Mouse (Mus musculus): ENCODE data around the gene Crb2. TPM values are rescaled to one million over a fixed set of nuclear protein-coding genes. Genes with fewer than 3 reads are reported as not detected.

Gene Crb2
- polyA plus RNA-seq, 1 experiment from 2014 or later = 7.7 TPM

DNA sequence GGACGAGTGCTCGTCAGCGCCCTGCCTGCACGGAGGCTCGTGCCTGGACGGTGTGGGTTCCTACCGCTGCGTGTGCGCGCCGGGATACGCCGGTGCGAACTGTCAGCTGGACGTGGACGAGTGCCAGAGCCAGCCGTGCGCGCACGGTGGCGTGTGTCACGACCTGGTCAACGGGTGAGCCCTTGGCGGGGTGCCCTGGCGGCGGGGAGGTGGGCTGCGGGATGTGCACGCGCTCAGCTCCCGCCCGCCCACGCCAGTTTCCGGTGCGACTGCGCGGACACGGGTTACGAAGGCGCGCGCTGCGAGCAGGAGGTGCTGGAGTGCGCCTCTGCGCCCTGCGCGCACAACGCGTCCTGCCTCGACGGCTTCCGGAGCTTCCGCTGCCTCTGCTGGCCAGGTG is 10.4 kb downstream of the Crb2 start:
- no peak for DNase-seq (ENCODE audit: low spot score)
- Histone ChIP-seq H3K27me3 (ENCODE audit: control insufficient read depth, insufficient read depth, low read length) (peaks cover 2% of the 10 kb centered on the region; the same call in 1 of the 2 replicates), H3K9ac (ENCODE audit: low read depth, low read length) (no peak overlapping the region), H3K4me1 (replicated peaks; ENCODE audit: control insufficient read depth, insufficient read depth, low read length) (peaks cover 3% of the 10 kb centered on the region), H3K4me2 (replicated peaks; ENCODE audit: low read depth, low read length) (peak overlapping the region; percentile 28; the same call in 1 of the 2 replicates), H3K4me3 (ENCODE audit: low read depth, low read length) (no peak overlapping the region), H3K9me3 (ENCODE audit: control insufficient read depth, low read length) (no peaks in the 10 kb centered on the region), H3K36me3 (ENCODE audit: control insufficient read depth, insufficient read depth, low read length) (peaks cover 3% of the 10 kb centered on the region; the same call in 1 of the 2 replicates), H3K27ac (ENCODE audit: low read depth, low read length) (no peak overlapping the region)
- WGBS = 28% methylated on average over 52 of the region's 52 CpGs
- no peak for ATAC-seq (ENCODE audit: low FRiP score)

DNA sequence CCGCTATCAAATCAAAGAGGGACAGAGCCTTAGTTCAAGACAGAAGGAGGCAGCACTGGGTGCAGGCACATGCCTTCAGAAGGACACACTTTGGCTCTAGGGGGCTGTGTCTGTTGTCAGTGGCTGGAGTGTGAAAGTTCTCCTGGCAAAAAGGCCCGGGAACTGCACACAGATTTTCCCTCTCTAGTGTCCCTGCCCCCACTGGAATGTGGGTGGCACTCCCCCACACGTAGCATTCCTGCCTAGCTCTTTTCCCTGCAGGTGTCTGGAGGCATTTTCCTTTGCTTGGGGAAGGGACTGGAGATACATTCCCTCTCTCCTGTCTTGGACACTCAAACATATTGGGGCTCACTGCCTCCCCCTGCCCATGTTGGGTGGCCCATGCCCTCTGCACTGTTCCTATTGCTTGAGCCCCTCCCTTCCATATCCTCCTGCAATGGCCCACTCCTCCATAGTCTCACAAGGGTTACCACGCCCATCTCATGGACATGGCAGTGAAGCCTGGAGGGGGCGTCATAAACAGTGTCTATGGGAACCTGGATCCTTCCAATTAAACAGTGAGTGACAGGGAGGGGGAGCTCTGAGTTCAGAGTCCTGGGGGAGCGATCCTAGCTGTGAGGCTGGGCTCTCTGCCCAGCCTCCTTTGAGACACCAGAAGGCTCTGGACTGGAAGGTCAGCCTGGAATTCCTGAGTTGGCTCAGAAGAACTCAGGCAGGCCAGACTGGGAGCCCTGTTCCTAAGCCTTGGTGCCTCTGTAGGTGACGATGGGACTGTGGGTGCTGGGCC is 12.3 kb downstream of the Crb2 start:
- DNase-seq (ENCODE audit: low spot score) = no peak
- no peak for ATAC-seq (ENCODE audit: low FRiP score)
- H3K9ac ChIP-seq (ENCODE audit: low read depth, low read length) = no peak overlapping the region
- peaks cover 16% of the 10 kb centered on the region for H3K27me3 ChIP-seq (ENCODE audit: control insufficient read depth, insufficient read depth, low read length)
- 77% methylated on average over 7 of the region's 7 CpGs for WGBS
- no peaks in the 10 kb centered on the region for H3K9me3 ChIP-seq (ENCODE audit: control insufficient read depth, low read length)
- H3K36me3 ChIP-seq (ENCODE audit: control insufficient read depth, insufficient read depth, low read length) = peaks cover 3% of the 10 kb centered on the region; the same call in 1 of the 2 replicates
- no peaks in the 10 kb centered on the region for H3K4me1 ChIP-seq (replicated peaks; ENCODE audit: control insufficient read depth, insufficient read depth, low read length)
- H3K4me3 ChIP-seq (ENCODE audit: low read depth, low read length) = no peak overlapping the region
- H3K27ac ChIP-seq (ENCODE audit: low read depth, low read length) = no peak overlapping the region
- no peak overlapping the region for H3K4me2 ChIP-seq (replicated peaks; ENCODE audit: low read depth, low read length)

GRCm38 (mm10) chr2:37789029-37789428 is 13.0 kb downstream of the Crb2 start:
- H3K36me3 ChIP-seq (ENCODE audit: control insufficient read depth, insufficient read depth, low read length) = peaks cover 3% of the 10 kb centered on the region; the same call in 1 of the 2 replicates
- ATAC-seq (ENCODE audit: low FRiP score) = no peak
- peaks cover 21% of the 10 kb centered on the region for H3K27me3 ChIP-seq (ENCODE audit: control insufficient read depth, insufficient read depth, low read length)
- H3K27ac ChIP-seq (ENCODE audit: low read depth, low read length) = no peak overlapping the region
- no peaks in the 10 kb centered on the region for H3K9me3 ChIP-seq (ENCODE audit: control insufficient read depth, low read length)
- WGBS = 96% methylated on average over 5 of the region's 5 CpGs
- H3K4me2 ChIP-seq (replicated peaks; ENCODE audit: low read depth, low read length) = no peak overlapping the region
- no peak overlapping the region for H3K4me3 ChIP-seq (ENCODE audit: low read depth, low read length)
- H3K4me1 ChIP-seq (replicated peaks; ENCODE audit: control insufficient read depth, insufficient read depth, low read length) = no peaks in the 10 kb centered on the region
- no peak overlapping the region for H3K9ac ChIP-seq (ENCODE audit: low read depth, low read length)
- no peak for DNase-seq (ENCODE audit: low spot score)

DNA sequence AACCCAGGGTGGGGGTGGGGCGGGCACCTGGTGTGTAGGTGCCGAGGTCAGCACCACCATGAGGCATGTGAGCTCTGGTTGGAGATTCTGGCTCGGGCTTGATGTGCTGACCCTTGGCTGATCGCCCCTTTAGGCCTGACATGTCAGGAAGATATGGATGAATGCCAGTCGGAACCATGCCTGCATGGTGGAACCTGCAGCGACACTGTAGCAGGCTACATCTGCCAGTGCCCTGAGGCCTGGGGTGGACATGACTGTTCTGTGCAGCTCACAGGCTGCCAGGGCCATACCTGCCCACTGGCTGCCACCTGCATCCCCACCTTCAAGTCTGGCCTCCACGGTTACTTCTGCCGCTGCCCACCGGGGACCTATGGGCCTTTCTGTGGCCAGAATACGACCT is 13.9 kb downstream of the Crb2 start:
- no peaks in the 10 kb centered on the region for H3K4me1 ChIP-seq (replicated peaks; ENCODE audit: control insufficient read depth, insufficient read depth, low read length)
- peaks cover 3% of the 10 kb centered on the region; the same call in 1 of the 2 replicates for H3K36me3 ChIP-seq (ENCODE audit: control insufficient read depth, insufficient read depth, low read length)
- H3K27me3 ChIP-seq (ENCODE audit: control insufficient read depth, insufficient read depth, low read length) = peaks cover 21% of the 10 kb centered on the region
- H3K4me3 ChIP-seq (ENCODE audit: low read depth, low read length) = no peak overlapping the region
- DNase-seq (ENCODE audit: low spot score) = no peak
- WGBS = 91% methylated on average over 10 of the region's 10 CpGs
- ATAC-seq (ENCODE audit: low FRiP score) = no peak
- no peak overlapping the region for H3K9ac ChIP-seq (ENCODE audit: low read depth, low read length)
- no peak overlapping the region for H3K4me2 ChIP-seq (replicated peaks; ENCODE audit: low read depth, low read length)
- H3K9me3 ChIP-seq (ENCODE audit: control insufficient read depth, low read length) = no peaks in the 10 kb centered on the region
- no peak overlapping the region for H3K27ac ChIP-seq (ENCODE audit: low read depth, low read length)

- WGBS = 93% methylated on average over 14 of the region's 14 CpGs
- peaks cover 3% of the 10 kb centered on the region; the same call in 1 of the 2 replicates for H3K36me3 ChIP-seq (ENCODE audit: control insufficient read depth, insufficient read depth, low read length)
- no peak overlapping the region for H3K9ac ChIP-seq (ENCODE audit: low read depth, low read length)
Measured at GRCm38 (mm10) chr2:37790738-37791137, 14.7 kb downstream of the Crb2 start.

DNA sequence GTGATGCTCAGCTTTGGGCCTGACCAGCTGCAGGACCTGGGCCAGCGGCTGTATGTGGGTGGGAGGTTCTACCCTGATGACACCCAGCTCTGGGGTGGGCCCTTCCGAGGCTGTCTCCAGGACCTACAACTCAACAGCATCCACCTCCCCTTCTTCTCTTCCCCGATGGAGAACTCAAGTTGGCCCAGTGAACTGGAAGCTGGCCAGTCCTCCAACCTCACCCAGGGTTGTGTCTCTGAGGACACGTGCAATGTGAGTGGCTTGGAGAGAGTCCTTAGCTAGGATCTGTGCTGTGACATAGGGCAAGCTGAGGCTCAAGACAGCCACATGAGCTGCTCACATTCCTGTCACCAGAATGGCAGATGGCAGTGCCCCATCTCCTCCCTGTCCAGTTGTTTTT is 15.3 kb downstream of the Crb2 start:
- no peak for DNase-seq (ENCODE audit: low spot score)
- H3K9ac ChIP-seq (ENCODE audit: low read depth, low read length) = no peak overlapping the region
- peaks cover 3% of the 10 kb centered on the region; the same call in 1 of the 2 replicates for H3K36me3 ChIP-seq (ENCODE audit: control insufficient read depth, insufficient read depth, low read length)
- H3K4me1 ChIP-seq (replicated peaks; ENCODE audit: control insufficient read depth, insufficient read depth, low read length) = no peaks in the 10 kb centered on the region
- no peak for ATAC-seq (ENCODE audit: low FRiP score)
- H3K27me3 ChIP-seq (ENCODE audit: control insufficient read depth, insufficient read depth, low read length) = peaks cover 21% of the 10 kb centered on the region
- H3K27ac ChIP-seq (ENCODE audit: low read depth, low read length) = no peak overlapping the region
- H3K4me3 ChIP-seq (ENCODE audit: low read depth, low read length) = no peak overlapping the region
- no peaks in the 10 kb centered on the region for H3K9me3 ChIP-seq (ENCODE audit: control insufficient read depth, low read length)
- H3K4me2 ChIP-seq (replicated peaks; ENCODE audit: low read depth, low read length) = no peak overlapping the region
- 92% methylated on average over 4 of the region's 4 CpGs for WGBS

More at GRCm38 (mm10) chr2:37790738-37791137, 14.7 kb downstream of the Crb2 start:
- no peak overlapping the region for H3K4me2 ChIP-seq (replicated peaks; ENCODE audit: low read depth, low read length)
- H3K4me1 ChIP-seq (replicated peaks; ENCODE audit: control insufficient read depth, insufficient read depth, low read length) = no peaks in the 10 kb centered on the region
- peaks cover 21% of the 10 kb centered on the region for H3K27me3 ChIP-seq (ENCODE audit: control insufficient read depth, insufficient read depth, low read length)
- H3K4me3 ChIP-seq (ENCODE audit: low read depth, low read length) = no peak overlapping the region
- no peak for ATAC-seq (ENCODE audit: low FRiP score)
- H3K27ac ChIP-seq (ENCODE audit: low read depth, low read length) = no peak overlapping the region
- DNase-seq (ENCODE audit: low spot score) = no peak
- no peaks in the 10 kb centered on the region for H3K9me3 ChIP-seq (ENCODE audit: control insufficient read depth, low read length)

DNA sequence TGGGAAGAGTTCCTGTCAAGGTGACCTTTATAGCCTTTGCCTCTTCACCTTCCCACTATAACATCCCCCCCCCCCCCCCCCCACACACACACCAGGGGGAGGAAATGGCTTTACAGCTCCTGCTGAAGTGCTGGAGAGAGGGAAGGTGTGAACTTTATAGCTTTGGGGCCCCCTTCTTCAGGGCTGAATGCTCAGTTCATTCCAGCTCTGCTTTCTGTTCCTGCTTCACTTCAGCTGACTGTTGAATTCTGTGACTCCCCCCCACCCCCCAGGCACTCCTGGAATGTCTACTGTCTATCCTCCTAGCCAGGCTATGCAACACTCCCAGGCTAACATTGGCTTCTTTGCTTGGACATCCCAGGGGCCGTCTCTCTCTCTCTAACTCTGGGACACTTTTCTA is 20.0 kb downstream of the Crb2 start:
- ATAC-seq (ENCODE audit: low FRiP score) = no peak
- H3K4me3 ChIP-seq (ENCODE audit: low read depth, low read length) = no peak overlapping the region

DNA sequence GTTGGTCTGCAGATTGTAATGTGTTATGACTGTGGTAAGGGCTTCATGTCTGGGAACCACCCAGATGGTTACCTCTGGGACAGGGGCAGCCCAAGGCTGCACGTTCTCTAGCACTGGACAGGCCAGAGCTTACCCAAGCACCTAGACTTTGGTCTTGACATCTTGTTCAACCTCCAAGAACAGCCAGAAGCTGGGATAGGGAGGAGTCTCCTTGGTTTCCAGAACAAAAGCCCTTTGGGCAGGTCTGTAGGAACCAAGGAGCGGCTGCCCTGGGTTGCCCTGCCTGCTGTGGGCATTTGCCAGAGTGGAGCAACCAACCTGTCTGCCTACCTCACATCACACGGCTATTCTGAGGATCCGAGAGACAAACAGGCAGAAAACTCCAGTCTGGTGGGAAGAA is 21.0 kb downstream of the Crb2 start:
- H3K4me1 ChIP-seq (replicated peaks; ENCODE audit: control insufficient read depth, insufficient read depth, low read length) = no peaks in the 10 kb centered on the region
- H3K27me3 ChIP-seq (ENCODE audit: control insufficient read depth, insufficient read depth, low read length) = peaks cover 17% of the 10 kb centered on the region
- H3K36me3 ChIP-seq (ENCODE audit: control insufficient read depth, insufficient read depth, low read length) = no peaks in the 10 kb centered on the region; the same call in 1 of the 2 replicates
- H3K4me3 ChIP-seq (ENCODE audit: low read depth, low read length) = no peak overlapping the region
- 87% methylated on average over 4 of the region's 4 CpGs for WGBS
- H3K4me2 ChIP-seq (replicated peaks; ENCODE audit: low read depth, low read length) = no peak overlapping the region
- no peak overlapping the region for H3K9ac ChIP-seq (ENCODE audit: low read depth, low read length)
- no peak overlapping the region for H3K27ac ChIP-seq (ENCODE audit: low read depth, low read length)
- no peaks in the 10 kb centered on the region for H3K9me3 ChIP-seq (ENCODE audit: control insufficient read depth, low read length)
- DNase-seq (ENCODE audit: low spot score) = no peak
- ATAC-seq (ENCODE audit: low FRiP score) = no peak

More for the DNA sequence above, 20.0 kb downstream of the Crb2 start:
- 55% methylated on average over 1 of the region's 1 CpGs for WGBS
- Histone ChIP-seq H3K36me3 (ENCODE audit: control insufficient read depth, insufficient read depth, low read length) (no peaks in the 10 kb centered on the region; the same call in 1 of the 2 replicates), H3K27ac (ENCODE audit: low read depth, low read length) (no peak overlapping the region), H3K27me3 (ENCODE audit: control insufficient read depth, insufficient read depth, low read length) (peaks cover 18% of the 10 kb centered on the region), H3K4me1 (replicated peaks; ENCODE audit: control insufficient read depth, insufficient read depth, low read length) (no peaks in the 10 kb centered on the region), H3K4me2 (replicated peaks; ENCODE audit: low read depth, low read length) (no peak overlapping the region), H3K9ac (ENCODE audit: low read depth, low read length) (no peak overlapping the region), H3K9me3 (ENCODE audit: control insufficient read depth, low read length) (no peaks in the 10 kb centered on the region)
- DNase-seq (ENCODE audit: low spot score) = no peak

GRCm38 (mm10) chr2:37799137-37799536 is 23.1 kb downstream of the Crb2 start:
- H3K9me3 ChIP-seq (ENCODE audit: control insufficient read depth, low read length) = no peaks in the 10 kb centered on the region
- H3K4me3 ChIP-seq (ENCODE audit: low read depth, low read length) = no peak overlapping the region
- no peak overlapping the region for H3K9ac ChIP-seq (ENCODE audit: low read depth, low read length)
- no peak overlapping the region for H3K27ac ChIP-seq (ENCODE audit: low read depth, low read length)
- H3K4me2 ChIP-seq (replicated peaks; ENCODE audit: low read depth, low read length) = no peak overlapping the region
- no peaks in the 10 kb centered on the region for H3K4me1 ChIP-seq (replicated peaks; ENCODE audit: control insufficient read depth, insufficient read depth, low read length)
- no peaks in the 10 kb centered on the region for H3K27me3 ChIP-seq (ENCODE audit: control insufficient read depth, insufficient read depth, low read length)
- WGBS = 71% methylated on average over 6 of the region's 6 CpGs
- ATAC-seq (ENCODE audit: low FRiP score) = no peak
- no peaks in the 10 kb centered on the region; the same call in 1 of the 2 replicates for H3K36me3 ChIP-seq (ENCODE audit: control insufficient read depth, insufficient read depth, low read length)
- no peak for DNase-seq (ENCODE audit: low spot score)

All from hindbrain, embryonic 11.5 days (tissue).